Mouse (Mus musculus) ES-E14 (cell line): Measurements from ENCODE around the gene Ripk1.
A peak's percentile ranks its signal among the peaks of the same experiment; 100 is the strongest.

Experiments used
- CHD2 ChIP-seq: IDR thresholded peaks from 2 replicates; pipeline ENCODE4 v1.6.1; 2014; ENCODE audit warnings: mild to moderate bottlenecking, low read depth, low read length, inconsistent platforms
- HCFC1 ChIP-seq: IDR thresholded peaks from 2 replicates; pipeline ENCODE4 v1.6.1; 2012; ENCODE audit warnings: low read length, inconsistent platforms, borderline replicate concordance; ENCODE audit not compliant: insufficient read depth
- ZC3H11A ChIP-seq: IDR thresholded peaks from 2 replicates; pipeline ENCODE4 v1.6.1; 2012; ENCODE audit warnings: low read depth, mild to moderate bottlenecking, inconsistent platforms, low read length, borderline replicate concordance
- ZNF384 ChIP-seq: IDR thresholded peaks from 2 replicates; pipeline ENCODE4 v1.6.1; 2012; ENCODE audit warnings: low read depth, low read length, inconsistent platforms

DNA sequence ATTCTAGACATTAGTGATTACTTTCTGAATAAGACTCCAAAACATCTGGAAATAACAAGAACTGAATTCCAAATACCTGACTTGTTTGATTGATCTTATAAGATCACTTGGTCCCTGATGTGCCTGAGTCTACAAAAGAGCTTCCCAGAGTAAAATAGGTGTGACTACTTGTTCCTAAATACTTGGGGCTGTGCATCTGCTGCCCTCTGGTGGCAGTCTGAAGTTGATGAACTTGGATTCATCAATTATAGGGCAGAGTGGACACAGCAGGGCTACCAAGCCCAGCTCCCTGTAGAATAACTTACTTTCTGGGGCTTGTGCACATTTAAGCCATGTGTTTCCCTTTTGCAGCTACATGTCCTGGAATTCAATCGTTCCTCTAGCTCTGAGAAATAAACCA is 7.0 kb upstream of the Ripk1 start:
- TF ChIP-seq CHD2: no peak
- peak; percentile 78 for TF ChIP-seq ZC3H11A
- TF ChIP-seq HCFC1: no peak
- TF ChIP-seq ZNF384: no peak
